Mouse (Mus musculus) cerebellum, postnatal 36 days (tissue): Measurements from ENCODE around the gene Ephb3.

Source experiments
- DNase-seq, 2 experiments: peaks; one replicate each; pipeline ENCODE4 v3.0.0; 2021 to 2022; ENCODE audit warnings: mixed read lengths in 2 of 2

The Ephb3 gene

DNA sequence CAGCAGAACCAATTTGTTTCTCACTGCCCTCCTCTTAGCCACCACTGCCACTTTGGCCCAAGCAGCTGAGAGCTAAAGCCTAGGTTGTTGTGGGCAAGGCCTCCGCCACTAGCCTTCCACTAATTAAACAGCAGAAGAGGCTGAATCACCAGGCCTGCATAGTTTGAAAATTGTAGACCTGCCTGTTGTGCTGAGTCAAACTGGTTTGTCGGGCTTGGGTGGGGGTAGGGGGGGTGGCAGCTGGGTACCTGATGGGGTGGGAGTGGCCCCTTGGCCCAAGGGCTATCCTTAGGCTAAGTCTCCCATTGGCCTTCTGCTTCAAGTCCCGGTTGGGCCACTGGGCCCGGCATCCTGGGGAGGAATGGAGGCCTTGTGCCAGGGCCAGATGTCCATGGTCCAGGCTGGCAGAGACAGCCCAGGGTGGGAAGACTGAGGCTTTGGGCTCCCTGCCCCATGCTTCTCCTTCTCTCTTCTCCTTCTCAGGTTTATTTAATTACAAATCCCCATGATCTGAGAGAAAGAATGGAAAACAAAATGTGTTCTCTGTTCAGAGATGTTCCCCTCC, 3.5 kb downstream of the Ephb3 start:
- DNase-seq = no peak

DNA sequence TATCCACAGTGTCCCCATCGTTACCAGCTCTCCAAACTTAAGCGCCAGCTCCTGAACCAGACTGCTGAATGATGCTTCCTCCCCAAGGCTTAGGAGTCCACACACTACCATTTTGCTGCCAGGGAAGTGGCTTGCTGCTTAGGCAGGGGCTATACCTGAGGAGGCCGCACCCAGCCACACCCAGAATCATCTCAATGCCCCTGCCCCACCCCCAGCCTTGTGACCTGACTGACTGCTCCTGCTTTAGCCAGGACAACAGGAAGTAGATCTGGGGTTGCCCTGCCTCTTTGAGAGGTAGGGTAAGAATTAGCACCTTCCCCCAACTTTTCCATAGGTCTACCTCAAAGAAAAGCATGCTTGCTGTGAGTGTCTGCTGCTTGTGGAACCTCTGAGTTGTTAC, 4.7 kb downstream of the Ephb3 start:
- no peak for DNase-seq

DNA sequence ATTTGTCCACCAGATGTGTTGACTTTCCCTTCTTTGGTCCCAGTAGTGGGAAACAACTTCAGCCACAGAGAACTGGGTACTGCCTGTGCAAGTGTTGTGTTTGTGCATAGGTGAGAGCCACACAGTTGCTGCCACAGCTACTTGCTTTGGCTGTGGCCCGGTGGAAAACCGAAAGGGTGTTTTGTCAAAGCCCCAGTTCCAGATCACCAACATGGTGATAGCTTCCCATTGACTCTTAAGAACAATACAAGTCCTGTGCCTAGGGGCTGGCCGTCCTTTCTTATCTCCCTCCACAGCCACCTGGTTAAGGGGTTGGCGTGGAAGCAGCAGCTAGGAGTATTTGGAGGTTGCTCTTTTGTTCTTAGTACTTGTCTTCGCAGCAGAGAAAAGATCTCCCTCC, 5.6 kb downstream of the Ephb3 start:
- DNase-seq = no peak

DNA sequence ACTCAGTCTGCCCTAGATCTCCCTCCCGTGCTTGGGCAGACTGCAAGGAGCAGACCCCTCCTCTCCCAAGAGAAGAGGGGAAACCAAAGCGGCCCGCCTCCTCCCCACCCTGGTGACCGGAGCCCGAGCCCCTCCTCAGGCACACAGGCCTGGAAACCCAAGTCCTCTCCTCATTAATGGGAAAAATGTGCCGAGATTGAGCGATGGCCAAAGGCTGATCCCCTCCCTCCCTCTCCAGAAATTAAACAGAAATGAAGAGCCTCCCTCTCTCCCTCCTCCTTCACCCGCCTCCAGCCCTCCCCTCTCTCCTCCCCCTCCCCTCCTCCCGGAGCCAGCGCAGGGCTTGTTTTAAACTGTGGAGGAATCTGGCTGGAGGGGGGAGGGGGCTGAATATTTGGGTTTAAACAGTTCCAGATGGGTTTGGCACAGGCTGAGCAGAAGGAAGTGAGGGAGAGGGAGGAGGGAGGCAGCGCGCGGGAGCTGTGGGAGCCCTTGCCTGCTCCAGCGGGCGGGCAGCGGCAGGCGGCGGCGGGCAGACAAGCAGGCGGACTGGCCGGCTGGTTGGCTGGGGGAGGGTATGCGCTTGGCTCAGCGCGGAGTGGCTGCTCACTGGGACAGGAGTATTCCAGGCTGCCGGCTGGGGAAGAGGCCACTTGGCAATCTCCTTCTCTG, 6.2 kb downstream of the Ephb3 start:
- DNase-seq = peak; percentile 52 to 63

DNA sequence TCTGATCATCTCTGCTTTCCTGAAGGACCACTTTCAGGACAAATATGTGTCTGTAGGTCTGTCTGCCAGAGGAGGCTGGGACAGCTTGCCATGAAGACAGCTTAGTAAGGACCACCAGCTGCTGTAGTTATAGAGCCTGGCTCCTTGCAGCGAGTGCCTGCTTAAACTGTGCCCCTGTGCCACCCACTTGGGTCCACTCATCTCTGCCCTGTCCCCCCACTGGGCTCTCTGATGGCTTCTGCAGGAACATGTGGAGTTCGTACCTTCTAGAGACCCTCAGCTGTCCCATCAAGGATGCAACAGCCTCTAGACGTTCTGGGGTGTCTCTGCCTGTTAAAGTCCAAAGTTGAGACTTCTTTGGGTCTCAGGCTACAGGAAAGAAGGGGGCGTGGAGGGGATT, 6.9 kb downstream of the Ephb3 start:
- no peak for DNase-seq

DNA sequence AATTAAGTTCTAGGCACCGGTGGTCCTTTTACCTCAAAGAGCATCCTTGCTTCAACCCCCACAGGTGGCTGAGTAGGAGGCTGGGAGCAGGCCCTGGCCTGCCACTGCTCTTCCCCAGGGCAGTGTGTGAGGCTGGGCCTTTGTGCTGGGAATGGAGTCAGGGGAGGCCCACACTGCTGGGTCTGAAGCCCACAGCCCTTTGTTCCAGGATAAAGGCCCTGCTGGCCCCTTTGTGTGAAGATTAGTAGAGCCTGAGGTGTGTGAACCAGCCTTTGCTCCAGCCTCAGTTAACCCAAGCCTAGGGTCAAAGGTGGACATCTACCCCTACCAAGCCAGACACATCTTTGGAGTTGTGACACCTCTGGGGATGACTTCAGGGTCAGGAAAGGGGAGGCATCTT, 7.8 kb downstream of the Ephb3 start:
- DNase-seq = no peak

DNA sequence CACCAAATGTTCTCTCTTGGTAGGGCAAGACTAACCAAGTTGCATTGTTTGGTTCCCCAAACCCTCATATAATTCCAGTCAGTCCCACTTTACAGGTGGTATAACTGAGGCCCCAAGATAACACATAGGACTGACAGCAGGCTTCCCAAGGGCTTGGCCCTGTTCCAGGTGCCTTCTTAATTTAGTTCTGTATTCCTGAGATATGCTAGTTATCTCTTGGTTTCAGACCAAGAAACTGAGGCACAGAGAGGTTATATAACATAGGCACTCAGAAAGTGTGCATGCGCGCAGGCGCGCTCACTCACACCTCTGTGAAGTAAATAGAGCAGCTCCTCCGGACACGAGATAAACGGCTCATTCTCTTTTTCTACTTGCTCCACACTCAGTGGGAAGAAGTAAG, 9.4 kb downstream of the Ephb3 start:
- DNase-seq = no peak

DNA sequence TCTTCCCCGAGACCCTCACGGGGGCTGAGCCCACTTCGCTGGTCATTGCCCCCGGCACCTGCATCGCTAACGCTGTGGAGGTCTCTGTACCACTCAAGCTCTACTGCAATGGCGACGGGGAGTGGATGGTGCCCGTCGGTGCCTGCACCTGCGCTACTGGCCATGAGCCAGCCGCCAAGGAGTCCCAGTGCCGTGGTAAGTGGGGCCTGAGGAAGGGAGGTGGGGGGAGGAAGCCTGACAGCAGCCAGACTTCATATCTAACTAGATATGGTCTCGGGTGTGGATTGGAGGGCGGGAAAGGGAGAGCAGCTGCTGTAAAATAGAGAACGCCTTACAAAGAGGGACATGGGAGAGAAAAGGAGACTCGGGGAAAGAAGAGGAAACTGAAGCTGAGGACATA, 10.2 kb downstream of the Ephb3 start:
- DNase-seq = no peak

DNA sequence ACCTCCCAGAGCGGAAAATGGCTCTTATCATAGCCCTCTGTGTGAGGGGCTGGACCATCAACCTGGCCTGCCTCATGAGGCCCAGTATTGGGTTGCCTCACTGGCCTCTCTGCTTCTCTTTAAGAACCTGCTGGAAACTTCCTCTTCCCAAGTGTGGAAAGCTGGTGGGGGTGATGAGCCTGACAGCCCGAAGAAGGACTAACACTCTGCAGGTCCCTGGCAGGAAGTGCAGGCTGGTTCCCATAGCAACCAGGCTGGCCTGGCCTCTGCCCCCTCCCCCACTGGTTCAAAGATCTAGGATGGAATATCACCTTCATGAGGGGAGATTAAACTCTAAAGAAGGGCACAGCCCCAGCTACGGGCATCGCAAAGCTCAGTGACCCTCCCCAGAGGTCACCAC, 11.5 kb downstream of the Ephb3 start:
- peak in 1 of 2 experiments; percentile 10 for DNase-seq

DNA sequence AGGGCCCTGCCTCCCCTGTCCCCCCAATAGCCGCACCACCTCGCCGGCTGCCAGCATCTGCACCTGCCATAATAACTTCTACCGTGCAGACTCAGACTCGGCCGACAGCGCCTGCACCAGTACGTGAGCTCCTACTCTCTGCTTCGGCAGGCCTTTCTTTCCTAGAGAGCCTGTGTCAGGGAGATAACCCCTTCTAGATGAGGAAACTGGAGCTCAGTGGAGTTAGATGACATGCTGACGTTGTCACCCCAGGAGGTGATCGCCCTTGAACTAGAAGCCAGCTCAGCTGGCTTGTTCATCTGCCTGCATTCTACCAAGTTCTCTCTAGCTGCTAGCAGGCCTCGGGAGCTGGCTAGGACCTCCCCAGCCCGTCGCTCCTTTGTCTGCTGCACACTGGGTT, 12.7 kb downstream of the Ephb3 start:
- DNase-seq = no peak

DNA sequence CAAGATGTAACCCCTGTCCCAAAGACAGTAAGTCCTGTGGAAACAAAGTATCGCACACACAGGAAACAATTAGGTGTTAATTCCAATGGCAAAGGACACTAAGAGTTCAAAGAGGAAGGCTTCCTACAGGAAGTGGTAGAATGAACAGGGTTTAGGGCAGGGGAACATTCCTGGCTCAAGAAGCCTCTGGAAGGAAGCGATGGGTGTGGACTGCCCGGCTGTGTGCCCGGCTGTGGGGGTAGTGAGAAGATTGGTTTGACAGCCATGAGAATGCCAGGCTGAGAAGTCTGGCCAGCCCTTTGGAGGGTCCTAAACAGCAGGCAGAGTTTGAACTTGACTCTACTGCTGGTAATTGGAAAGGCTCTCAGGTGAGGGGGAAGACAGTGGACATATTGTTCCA, 15.1 kb downstream of the Ephb3 start:
- no peak for DNase-seq

DNA sequence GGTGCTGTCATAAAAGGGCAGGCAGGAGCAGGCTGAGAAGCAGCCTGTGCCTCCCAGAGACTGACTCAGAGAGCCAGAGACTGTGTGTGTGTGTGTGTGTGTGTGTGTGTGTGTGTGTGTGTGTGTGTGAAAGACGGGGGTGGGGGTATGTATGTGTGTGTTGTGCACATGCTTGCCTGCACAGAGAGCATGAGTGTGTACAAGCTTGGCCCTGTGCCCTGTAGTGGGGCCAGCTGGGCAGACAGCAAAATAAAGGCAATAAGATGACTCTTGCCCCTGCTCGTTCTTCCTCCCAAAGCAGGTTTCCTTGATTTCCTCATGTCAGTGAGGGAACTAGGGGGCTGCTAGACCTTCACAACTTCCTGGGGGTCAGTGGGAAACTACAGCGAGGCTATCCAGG, 18.5 kb downstream of the Ephb3 start:
- DNase-seq = no peak

DNA sequence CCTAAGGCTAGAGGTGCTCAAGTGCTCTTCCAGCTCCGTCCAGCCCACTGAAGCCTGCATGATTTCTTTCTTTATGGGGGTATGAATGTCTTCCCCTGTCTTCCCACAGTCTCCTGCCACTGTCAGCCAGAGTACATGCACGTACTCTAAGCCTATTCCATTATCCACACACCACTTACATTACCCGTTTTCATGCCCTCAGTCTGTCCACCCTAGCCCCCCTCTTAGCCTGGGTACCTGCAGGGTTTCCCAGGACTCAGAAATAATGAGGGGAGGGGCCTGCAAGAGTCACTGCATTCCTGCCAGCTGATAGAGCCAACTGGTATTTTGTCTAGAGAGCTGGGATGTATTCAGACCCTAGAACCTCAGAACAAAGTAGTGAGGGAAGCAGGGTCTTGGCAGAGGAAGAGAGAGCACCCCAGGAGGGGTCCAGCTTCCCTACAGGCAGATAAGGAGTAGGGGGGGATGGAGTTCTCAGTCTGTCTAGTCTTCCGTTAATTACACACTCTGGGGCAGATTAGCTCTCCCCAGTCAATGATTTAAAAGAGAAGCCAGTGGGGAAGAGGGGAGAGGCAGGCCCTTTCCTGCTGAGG, 20.2 kb downstream of the Ephb3 start:
- DNase-seq = no peak

DNA sequence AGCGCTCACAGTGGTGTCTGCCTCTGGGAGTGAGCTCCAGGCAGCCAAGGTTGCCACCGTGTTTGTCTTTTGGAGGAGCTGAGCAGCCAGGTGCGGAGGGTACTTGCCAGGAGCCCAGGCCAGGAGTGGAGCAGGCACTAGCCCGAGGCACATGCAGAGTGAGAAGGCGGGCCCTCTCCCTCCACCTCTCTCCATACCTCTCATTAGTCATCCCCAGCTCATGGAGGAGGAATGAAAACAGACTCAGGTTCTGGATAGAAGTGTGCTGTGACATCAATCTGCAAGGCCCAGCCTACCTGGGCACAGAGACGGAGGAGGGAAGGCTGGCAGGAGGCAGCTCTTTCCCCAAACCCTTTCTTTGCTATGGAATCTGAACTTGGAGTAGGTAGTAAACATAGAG, 22.1 kb downstream of the Ephb3 start:
- DNase-seq = no peak

DNA sequence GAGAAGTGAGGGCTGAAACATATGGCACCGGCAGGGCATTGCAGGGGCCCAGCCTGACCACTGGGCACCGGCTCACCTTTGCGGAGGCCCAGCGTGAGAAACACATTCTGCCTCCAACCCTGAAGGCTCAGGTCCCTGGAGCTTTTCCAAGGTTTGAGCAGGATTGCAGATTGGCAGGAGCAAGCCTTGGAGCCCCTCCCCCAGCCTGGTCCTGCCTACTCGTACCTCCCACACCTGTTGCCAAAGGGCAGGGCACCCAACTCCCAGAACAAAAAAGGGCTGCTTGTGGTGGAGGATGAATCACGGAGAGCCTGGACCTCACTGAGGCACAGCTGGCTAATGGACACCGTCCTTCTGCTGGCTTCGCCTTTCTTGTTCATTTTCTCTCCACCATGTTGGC, 30.6 kb downstream of the Ephb3 start:
- no peak for DNase-seq

DNA sequence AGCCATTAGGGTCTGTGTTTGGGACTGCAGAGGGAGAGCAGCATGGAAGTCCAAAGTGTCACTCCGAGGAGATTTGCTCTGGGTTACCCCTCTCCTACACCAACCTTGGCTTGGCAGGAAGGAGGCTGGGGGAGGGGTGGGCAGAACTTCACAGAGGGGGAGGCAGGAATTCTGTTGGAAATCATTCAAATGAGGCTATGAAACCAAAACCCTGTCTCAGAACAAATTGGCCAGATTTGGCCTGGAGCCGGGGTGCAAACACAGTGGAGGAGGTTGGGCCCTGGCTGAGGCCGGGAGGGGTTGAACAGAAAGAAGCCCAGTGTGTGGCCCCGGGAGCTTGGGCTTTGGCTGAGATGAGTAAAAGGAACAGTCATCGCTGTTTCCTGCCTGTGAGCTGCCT, 34.2 kb downstream of the Ephb3 start:
- no peak for DNase-seq

DNA sequence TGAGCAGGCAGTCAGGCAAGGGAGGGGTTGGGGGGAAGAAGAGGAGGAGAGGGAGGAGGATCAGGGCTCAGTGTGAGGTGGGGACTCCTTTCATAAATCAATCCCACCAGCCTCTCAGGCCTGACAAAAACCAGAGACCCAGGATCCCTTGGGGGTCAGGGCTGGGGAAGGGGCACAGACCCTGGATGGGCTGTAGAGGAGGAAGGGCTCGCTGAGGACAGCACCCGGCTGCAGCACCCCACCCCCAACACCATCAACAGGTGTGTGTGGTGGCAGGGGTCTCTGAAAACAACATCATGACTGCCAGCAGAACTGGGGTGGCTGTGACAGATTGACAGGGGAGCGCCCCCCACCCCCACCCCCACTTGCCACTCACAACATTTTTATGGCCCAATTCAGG, 36.0 kb downstream of the Ephb3 start:
- DNase-seq = no peak

DNA sequence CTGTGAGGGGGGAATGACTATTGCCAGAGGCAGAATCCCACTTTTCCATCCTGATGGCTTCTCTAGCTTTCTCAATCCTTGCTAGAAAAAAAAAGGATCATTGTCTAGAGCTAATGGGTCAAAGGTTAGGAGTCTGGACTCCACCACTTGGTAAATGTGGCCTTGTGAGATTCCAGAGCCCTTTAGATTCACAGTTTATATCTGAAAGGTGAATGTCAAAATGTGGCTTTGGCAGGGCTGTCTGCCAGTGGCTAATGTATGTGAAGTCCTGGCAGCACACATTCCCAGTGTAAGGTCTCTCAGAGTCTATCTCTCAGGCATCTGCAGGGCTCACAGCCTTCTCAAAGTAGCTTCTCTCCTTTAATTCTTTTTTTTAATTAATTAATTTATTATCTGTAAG, 36.5 kb downstream of the Ephb3 start:
- no peak for DNase-seq

DNA sequence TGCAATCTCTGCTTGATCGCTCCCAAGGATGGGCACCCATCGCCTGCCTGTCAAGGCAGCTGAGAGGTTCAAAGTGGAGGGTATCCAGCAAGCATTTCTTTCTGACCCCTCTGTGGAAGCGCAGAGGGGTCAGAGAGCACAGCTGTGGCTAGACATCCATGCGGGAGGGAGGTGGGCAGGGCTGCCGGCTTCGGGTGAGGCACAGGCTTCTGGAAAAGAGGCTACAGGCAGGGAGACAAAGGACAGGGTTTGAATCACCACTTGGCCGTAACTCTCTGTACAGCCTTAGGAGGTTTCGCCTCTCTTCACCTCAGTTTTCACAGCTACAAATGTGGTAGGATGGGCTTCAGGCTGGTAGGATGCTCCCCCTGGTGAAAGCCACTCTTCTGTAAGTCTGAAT, 38.4 kb downstream of the Ephb3 start:
- no peak for DNase-seq

DNA sequence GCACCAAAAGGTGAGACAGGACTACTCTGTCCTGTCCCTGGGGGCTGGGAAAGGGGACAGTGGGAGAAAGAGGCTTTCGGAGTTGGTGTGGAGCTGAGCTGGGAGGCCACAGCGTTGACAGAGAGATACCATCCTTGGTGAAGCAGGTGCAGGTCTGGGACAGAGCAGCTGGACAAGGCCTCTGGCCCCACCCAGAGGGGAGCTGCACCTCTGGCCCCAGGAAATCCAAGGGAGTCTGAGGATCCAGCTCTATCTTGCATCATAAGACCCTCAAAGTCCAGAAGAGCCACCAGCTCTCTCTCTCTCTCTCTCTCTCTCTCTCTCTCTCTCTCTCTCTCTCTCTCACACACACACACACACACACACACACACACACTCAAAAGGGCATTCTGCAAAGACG, 40.2 kb downstream of the Ephb3 start:
- no peak for DNase-seq

DNA sequence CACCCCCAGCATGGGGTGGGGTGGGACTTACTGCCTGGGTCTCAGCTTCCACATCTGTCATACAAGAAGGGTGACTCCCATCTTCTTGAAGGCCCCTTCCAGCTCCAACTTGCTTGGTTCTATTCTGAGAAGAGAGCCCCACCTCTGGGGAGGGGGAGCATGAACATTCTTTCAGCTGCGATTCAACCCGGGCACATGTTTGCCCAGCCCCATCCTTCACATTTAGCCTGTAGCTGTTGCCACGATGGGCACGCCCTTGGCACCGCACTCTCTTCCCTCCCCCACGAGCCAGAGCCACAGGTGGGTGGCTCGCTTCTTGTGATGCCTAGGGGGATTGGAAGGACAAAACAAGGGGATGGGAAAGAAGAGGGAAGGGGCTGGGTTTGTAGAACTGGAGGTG, 40.8 kb downstream of the Ephb3 start:
- no peak for DNase-seq

DNA sequence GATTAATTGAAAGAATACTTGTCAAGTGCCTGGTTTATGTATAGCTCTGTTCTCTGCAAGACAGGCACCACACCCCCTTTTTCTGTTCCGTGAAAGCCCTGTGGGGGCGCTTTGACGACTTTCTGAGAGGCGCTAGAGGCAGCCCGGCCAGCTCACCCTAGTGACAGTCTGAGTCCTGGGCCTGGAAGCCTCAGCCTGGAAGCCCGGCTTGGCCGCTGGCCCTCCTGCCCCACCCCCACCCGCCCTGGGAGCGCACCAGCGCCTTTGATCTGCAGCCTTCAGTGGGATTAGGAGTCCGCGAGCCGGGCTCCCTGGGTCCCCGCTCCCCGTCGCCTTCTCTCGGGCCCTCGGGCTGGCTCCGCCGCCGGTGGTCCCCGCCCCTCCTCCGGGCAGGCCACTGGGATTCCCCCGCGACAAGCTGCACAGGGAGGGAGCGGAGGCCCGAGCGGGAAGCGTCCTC, 41.4 kb downstream of the Ephb3 start:
- peak; percentile 73 to 79 for DNase-seq

DNA sequence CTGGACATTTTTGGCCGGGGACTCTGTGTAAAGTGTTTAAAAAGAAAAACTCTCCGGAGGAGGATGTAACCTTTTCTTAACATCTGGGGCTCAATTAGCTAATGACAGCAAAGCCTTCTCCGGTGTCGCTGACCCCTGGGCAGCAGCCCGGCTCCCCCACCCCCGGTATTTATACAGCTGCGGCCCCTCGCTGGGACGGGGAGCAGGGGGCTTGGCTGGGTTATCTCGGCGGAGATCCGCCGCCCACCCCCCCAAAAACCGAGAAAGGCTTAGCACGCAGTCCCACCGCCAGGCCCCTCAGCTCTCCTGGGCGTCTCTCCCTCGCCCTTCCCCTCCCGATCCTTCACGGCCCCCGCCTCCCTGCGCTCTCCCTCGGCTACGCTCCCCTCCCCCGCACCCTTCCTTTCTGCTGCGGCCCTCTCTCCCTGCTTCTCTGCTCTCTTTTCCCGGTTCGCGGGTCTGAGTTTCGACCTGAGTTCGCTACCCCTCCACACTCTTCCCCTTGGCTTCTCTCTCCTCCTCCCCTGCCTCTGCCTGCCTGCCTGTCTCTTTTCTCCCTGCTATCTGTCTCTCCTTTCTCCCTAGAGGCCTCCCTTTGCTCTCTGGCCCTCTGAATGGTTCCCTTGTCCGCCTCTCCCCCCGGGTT, 42.0 kb downstream of the Ephb3 start:
- no peak for DNase-seq

DNA sequence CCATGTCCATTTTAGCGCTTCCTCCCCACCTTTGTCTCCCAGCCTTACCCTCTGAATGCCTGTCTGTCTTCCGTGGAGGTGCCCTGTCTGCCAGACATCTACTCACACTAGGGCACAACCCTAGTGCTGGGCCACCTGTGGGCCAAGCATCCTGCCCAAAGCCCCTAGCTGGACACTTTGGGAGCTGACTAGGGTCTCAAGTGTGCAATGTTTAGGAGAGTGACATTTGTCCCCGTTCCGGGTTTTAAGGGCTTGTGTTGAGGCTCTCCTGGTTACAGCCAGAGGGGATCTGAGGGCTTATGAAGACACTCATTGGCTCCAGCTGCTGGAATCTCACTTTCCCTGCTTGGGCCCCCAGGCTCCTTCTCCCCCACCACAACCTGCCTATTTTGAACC, 42.5 kb downstream of the Ephb3 start:
- no peak for DNase-seq
